Mouse (Mus musculus) yolk sac, embryonic 10.5 days (tissue): Measurements from ENCODE around the gene Miox.

ENCODE experiments used
- DNase-seq: peaks from one replicate; pipeline ENCODE4 v3.0.0-alpha.2; 2017; ENCODE audit warnings: low spot score

The Miox gene

DNA sequence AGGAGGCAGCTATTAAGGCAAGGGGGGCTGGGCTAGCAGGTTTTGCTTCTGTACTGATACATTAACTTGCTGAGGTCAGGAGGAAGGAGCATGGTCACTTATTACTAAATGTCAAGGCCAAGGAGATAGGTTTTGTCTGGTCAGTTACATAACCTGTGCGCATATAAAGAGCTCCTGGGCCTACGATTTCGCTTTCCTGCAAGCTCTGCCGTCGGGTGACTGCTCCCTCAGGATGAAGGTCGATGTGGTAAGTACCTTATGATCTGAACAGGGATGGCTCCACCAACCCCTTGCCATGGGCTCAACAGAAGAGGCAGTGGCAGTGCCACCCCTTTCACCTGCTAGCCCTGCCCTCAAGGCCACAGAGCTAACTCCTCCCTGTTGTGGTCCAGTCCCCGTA lies at the start of gene Miox:
Gene Miox (plus strand): TSS at position 128 of the 400 bp plus-strand sequence.
- DNase-seq: no peak

DNA sequence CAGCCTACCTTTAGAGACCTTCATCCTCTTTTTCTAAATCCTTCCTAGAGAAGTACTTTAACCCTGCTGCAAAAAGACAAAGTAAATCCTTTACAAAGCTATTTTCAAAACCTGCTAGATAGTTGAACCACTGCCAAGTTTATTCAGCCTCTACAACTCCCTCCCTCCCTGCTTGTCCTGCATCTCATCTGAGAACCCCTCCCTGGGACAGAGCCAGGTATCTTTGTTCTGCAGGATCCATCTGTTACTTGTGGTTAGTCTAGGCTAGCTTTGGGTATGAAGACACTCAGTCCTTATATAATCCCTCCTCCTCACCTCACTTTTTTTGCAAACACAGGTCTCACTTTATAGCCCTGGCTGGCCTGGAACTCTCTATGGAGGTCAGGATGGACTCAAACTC lies 49.2 kb upstream of the Miox start:
- DNase-seq: no peak

DNA sequence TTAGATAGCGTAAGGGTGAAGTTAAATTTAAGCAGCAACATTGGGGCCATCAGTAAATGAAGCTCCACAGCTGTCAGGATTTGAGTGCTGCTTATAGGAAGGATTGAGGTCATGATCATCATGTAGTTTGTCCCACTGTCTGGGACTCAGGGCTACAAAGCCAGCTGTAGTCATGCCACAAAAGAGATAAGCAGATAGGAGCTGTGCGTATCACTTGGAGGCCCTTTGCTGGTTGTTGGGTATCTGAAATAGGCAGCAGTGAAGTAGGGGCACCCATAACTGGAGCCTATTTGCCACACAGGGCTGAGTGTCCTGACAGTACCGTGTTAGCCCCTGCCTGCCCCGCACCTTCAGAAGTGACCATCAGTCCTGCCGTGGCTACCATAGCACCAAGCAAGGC lies 48.7 kb upstream of the Miox start:
- DNase-seq: no peak

DNA sequence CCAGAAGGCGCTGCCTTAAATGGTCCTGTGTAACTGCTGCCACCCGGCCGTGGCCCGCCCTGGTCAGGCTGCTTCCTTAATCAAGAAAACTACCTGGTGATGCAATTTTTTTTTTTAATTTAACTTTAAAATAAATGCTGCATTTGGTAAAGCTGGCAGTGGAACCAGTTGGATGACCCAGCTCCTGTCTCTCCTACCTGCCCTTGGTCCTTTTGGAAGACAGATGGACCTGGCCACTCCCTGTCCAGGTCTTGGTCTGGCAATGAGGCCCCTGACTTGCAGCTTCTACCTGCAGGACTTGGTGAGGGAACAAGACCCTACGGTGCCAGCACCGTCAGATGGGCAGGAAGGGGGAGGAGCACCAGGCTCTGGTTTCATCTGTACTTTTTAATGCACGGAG lies 48.1 kb upstream of the Miox start:
- DNase-seq: no peak

DNA sequence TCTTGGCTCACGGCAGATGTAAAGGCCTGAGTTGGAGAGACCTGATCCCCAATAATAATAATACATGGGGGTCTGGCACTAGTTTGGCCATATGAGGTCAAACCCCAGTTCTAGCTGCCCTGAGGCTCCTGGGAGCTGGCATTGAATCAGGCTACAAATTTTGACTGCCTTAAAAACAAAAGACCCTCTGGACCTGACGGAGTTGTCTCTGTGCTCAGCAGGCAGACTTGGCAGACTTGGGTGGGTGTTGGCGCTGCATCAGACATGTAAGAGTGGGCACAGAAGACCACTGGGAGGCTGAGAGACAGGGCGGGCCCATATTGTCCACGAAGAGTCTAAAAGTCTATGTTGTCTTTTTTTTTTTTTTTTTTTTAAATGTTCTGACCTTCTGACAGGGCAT lies 47.6 kb upstream of the Miox start:
- no peak for DNase-seq

- DNase-seq: no peak
Observed at GRCm38 (mm10) chr15:89288227-89288767, 45.9 kb upstream of the Miox start.

DNA sequence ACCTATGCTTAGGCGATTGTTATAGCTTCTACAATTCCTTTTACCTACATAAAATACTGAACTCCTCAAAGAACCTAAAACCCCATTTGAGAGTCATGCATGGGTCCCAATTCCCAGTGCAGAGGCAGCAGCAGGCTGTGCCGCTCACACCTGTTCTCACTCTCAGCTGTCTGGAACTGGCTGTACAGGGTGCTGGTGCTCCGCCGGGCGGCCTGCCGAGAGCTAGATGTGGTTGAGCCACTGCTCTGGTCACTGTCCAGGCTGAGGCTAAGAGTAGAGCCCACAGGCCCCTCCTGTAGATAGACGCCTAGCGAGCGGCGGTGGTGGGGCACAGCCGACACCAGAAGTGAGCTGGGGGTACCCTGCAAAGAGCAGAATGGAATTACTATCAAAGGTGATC lies 44.7 kb upstream of the Miox start:
- DNase-seq: no peak

DNA sequence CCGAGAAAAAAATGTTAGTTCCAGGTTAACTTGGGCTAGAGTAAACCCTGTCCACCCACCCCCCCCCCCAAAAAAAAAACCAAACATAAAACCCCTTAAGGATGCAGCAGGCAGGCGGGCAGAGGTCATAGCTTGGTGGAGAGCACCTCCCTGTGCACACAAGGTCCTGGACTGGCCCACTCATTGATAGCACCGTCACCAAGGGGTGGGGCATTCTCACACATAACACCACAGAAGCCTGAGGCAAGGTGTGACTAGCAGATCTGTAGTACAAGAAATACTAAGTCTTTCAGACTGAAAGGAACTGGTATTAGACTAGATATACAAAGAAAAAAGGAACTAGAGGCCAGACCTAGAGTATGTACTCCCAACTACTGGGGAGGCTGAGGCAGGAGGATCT lies 42.7 kb upstream of the Miox start:
- DNase-seq: peak; percentile 29

DNA sequence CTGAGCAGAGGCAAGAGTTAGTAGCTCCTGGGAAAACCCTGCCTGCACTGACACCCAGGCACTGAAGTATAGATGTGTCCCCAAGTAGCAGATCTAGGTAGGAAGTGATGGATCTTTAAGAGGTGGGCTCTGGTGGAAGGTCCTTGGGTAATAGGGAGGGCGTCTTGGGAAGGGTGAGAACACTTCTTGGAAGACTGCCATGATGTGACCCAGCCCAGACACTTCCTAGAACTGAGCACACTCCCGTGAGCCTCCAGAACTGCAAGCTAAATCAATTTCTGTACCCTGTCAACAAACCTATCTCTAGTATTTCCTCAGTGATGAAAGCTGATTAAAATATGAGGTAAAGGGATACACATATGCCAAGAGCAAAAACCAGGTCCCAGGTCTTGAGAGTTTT lies 41.4 kb upstream of the Miox start:
- DNase-seq: peak; percentile 17

- peak; percentile 67 for DNase-seq
Observed at GRCm38 (mm10) chr15:89293778-89294177, 40.4 kb upstream of the Miox start.

- DNase-seq: no peak
Observed at GRCm38 (mm10) chr15:89295580-89296165, 38.5 kb upstream of the Miox start.

GRCm38 (mm10) chr15:89296465-89296864 lies 37.7 kb upstream of the Miox start:
- DNase-seq: no peak

DNA sequence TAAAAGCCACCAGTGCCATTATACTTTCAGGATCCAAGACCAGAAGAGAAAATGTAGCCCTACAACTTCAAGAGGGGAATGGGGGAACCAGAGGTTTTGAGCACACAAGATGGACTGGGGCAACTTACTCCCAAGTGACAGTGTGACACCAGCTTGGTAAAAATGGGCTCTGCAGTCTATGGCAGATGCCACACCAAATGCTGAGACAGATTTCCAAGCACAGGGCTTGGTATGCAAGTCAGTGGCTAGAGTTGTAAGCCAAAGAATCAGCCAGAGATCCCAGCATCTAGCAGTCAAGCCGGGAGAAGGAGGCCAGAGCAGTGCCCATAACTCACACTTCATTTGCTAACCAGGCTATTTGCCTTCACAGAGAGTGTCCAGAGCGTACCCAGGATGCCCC lies 36.5 kb upstream of the Miox start:
- no peak for DNase-seq

DNA sequence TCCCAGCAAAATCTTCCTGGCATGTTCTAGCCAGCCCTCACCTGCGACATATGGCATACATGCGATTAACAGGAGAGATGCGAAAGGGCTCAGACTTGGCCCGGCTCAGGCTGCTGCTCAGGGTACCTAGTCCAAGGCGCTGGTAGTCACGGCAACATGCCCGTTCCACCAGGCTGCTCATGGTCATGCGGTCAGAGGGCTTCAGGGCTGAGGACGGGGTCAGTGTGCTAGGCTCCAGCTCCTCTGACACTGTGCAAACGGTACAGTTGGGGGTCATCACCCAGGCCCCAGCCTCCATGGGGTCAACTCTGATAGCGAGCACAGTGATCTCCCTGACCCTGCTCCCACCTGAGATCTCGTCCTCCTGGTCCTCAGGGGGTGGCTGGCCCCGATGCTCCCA lies 34.0 kb upstream of the Miox start:
- DNase-seq: no peak

GRCm38 (mm10) chr15:89300600-89300999 lies 33.6 kb upstream of the Miox start:
- DNase-seq: no peak

DNA sequence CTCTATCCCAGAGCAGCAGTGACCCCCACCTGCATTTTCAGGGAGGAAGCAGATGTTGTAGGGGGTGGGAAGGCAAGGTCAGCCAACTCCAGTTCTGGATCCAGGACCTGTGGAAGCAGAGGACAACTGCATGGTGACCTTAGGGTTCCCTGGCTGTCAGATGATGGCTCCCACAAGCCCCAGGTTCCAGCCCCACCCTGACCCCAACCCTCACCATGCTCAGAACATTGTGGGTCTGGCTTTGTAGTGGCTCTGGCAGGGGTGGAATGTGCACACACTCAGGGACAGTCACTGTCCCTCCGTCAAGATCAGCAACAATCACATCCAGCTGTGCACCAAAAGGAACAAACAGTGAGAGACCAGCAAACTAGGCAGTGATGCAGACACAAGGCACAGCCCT lies 28.2 kb upstream of the Miox start:
- no peak for DNase-seq

- DNase-seq: no peak
Observed at GRCm38 (mm10) chr15:89307461-89307860, 26.7 kb upstream of the Miox start.

DNA sequence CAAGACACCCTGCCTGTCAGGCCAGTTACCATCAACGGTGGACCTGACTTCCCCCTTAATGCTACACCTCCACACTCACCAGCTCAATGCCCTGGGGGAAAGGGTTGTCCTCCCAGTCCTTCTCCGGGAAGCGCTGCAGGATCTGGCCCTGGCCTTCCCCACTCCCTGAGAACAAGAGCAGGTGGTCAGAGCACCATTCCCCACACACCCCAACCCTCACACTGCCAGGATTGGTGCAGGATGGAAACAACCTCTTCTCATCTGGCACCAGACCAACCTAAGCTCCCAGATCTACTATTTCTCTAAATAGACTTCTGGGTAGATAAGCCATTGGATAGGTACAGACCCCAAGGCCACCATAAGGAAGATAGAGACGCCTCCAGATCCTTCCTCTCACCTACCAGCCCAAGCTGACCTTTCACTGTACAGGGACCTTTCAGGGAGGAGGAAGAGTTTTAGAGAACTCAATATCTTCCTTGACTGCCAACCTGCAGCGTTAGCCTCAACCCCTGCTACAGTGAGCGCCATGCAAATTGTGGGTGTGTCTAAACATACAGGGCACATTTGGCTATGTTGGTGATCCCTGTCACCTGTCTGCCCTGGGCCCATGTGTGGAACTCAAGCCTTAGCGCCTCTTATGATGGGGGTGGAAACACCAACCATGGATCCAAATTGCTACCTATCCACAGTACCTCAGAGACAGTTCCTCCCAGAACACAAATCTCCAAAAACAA lies 25.6 kb upstream of the Miox start:
- DNase-seq: no peak

DNA sequence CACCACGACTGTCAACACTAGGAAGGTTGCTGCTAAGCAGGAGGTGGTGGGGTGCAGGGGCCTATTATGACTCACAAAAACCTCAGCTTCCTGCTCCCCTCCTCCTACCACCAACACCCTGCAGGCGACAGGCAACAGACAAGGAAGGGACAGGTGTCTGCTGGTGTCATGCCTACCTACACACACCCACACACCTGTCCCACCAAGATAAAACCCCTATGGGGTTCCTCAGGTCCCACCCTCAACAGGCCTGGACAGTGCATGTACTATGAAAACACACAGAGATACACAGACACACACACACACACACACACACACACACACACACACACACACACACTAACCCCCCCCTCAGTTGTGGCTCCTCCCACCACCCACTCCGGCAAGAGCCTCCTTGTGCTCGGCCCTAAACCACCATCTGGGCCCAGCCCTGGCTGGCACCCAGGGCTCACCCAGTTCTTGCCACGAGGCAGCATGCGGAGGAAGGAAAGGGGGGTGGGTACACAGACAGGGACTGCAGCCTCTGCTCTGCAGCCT lies 24.2 kb upstream of the Miox start:
- DNase-seq: no peak

DNA sequence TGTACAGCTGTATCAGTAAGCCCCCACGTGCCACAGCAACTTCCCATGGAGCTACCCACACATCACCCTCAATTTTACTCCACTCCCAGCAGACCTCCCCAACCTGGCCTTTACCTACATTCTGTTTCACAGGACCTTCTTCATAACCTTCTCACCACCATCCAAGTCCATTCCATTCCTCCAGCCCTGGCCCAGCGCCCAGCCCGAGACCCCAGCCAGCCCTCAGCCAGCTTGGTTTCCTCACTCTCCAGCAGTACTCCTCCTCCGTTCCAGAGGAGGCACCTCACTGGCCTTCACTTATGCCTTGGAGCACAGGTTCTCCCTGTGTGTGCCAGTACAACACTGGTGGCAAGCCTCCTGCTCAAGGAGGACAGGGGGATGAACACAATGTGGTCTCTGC lies 20.8 kb upstream of the Miox start:
- DNase-seq: no peak

- no peak for DNase-seq
Observed at GRCm38 (mm10) chr15:89314107-89314506, 20.1 kb upstream of the Miox start.

DNA sequence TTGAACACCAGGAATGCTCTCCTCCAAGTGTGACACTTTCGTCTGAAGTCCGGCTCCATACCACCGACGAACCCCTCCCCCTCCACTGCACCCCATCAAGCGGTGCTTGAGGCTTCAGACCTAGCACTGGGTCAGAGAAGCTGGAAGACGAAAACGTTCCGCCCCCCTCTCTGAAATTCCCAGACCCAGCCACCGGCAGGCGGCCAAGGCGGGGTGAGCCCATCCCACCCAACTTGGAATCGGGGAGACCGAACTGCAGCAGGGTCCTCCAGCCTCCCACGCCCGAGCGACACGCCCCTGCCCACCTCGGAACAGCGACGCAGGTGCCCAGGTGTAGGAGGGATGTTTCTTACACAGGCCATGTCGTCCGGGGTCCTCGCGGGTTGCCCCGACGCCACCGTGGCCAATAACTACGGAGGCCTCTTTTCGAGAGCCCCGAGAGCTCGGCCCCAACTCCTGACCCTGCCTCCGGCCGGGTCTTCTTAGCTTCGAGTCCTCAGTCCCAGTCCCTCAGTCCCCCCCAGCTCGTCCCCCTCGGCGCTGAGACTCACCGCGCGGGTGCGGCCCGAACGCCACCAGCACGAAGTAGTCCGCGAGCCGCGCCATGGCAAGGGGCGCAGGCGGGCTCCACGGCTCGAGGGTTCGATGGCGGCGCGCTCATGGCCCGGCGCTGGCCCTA lies 19.5 kb upstream of the Miox start:
- DNase-seq: peak; percentile 15

DNA sequence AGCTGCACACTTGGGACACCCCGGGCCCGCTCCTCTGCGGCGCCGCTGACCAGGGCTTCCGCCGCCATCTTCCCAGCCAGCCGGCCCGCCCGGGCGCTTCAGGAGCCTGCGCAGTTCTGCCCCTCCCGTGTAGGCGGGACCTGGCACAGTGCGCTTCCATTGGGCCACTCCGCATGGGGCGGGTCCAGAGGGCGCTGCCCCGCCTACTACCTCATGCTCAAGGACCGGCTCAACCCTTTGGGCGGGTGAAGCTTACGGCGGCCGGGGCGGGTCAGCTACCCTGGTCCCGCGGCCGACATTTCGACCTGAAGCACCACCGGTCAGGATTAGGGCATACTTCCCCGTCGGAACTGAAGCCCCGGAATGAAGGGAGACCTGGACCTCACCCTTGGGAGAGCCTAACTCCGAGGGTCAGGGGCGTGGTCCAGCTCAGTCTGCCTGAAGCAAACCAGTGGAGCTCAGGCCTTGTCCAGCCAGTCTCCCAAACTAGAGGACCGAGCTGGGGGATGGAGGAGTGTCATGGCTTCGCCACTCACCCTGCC lies 18.9 kb upstream of the Miox start, which contains the start of gene Sbf1:
Gene Sbf1 (minus strand): TSS at position 122 of the 542 bp plus-strand sequence.
- DNase-seq: peak; percentile 96
